Mouse (Mus musculus): ENCODE measurements around the gene 1110059E24Rik.
"Not testable (repeated sequence)": the region's sequence is repeated elsewhere in the genome, so short reads cannot be mapped to it uniquely, and the experiment has no call there.

GRCm38 (mm10) chr19:21592216-21592615 is 60.6 kb downstream of the 1110059E24Rik start:
- TF ChIP-seq CTCF (IDR thresholded peaks at IDR 0.05; ENCODE audit: borderline replicate concordance, control insufficient read depth, extremely low read depth, insufficient read depth, low read length, poor library complexity); POLR2A (IDR thresholded peaks at IDR 0.05; ENCODE audit: control insufficient read depth, extremely low read depth, insufficient read depth, low read length, poor library complexity): not testable (repeated sequence)

Data from thymus, adult 2 months (tissue).